Mouse (Mus musculus): ENCODE results near the gene 1810009A15Rik.
"Not testable (repeated sequence)": the region's sequence is repeated elsewhere in the genome, so short reads cannot be mapped to it uniquely, and the experiment has no call there.

- TF ChIP-seq CTCF, EP300 (IDR thresholded peaks at IDR 0.05; ENCODE audit: low read depth): not testable (repeated sequence)
These were observed 18.3 kb upstream of the 1810009A15Rik start for GRCm38 (mm10) chr19:8870381-8870780.
